Mouse (Mus musculus) gastrocnemius, postnatal 14 days (tissue): ENCODE measurements at regions not wholly inside any gene's neighbourhood (a gene's known extent, or its start where the extent isn't known, plus 50 kb on each side); places are given as distances from the start of the nearest gene placed in this dataset.
"Not testable (repeated sequence)": the region's sequence is repeated elsewhere in the genome, so short reads cannot be mapped to it uniquely, and the experiment has no call there.

Experiments used
- DNase-seq: peaks from one replicate; pipeline ENCODE4 v3.0.0; 2021; ENCODE audit warnings: mixed read lengths
- intact Hi-C: fragments of 180-260 bp; cut with DNase I; formaldehyde crosslinking; loops from one replicate; pipeline ENCODE4 v1.15.1; 2025; ENCODE audit warnings: low total_unique reads

DNA sequence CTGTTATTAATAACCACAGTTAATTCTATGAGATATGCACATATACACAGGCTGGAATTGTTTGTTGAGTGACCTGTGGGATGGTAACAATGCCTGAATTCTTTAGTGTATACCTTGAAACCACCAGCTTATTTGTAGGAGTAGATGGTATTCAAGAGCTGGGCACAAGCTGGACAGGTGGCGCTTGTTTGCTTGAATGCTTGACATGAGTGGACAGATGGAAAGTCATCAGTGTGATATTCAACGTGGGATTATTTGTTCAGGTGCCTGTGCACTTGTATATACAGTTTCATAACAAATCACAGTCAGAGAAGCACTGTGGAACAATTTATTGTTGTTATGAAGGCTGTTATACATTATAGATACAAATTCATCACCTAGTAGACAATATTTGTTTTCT is 245.5 kb upstream of the Tmprss15 start:
- intact Hi-C loops, result no loop called here
- DNase-seq, result no peak

DNA sequence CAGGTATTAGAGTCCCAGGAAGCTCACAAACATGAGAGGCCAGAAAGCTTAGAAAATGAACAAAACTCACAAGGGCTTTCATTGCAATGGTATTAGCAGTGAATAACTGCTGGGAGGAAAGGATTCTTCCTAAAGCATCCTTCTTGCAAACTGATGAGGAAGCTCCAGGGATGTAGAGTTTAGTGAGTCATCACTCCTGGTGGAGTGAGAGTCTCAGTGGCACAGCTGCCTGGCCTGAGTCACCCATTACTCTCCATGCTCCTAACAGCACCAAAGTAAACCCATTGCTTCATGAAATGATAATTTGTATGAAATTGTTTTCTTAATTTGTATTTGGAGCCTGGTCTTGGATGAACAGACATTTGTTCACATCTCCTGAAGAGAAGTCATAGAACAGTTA is 245.1 kb upstream of the Tmprss15 start:
- intact Hi-C loops, result no loop called here
- DNase-seq, result no peak

GRCm38 (mm10) chr16:79313301-79313700 is 222.4 kb upstream of the Tmprss15 start:
- no peak for DNase-seq
- intact Hi-C loops, result no loop called here

DNA sequence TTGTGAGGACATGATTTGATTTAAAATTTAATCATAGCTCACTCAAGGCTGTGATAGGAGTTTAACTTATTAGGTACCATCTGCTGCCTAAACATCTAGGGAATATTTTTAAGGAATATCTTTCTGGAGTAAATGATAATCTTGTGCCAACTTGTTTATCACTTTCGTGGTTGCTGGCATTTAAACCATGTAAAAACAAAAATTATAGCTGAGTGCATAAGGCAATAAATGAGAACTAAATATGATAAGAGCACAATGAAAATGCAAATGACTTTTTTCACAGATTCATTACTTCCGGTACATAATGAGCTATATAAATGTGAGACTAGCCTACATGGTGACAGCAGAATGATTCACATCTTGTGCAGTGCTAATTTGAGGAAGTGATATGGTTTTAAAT is 221.8 kb upstream of the Tmprss15 start:
- DNase-seq, result no peak
- intact Hi-C loops, result no loop called here

GRCm38 (mm10) chr16:79308541-79308940 is 217.6 kb upstream of the Tmprss15 start:
- DNase-seq, result no peak
- intact Hi-C loops, result no loop called here

- intact Hi-C loops, DNase-seq: not testable (repeated sequence)
Observed at GRCm38 (mm10) chr16:79296621-79297020, 205.7 kb upstream of the Tmprss15 start.

GRCm38 (mm10) chr16:79279006-79279405 is 188.1 kb upstream of the Tmprss15 start:
- intact Hi-C loops, result no loop called here
- no peak for DNase-seq

- intact Hi-C loops, result no loop called here
- DNase-seq, result no peak
Observed at GRCm38 (mm10) chr16:79256525-79256924, 165.6 kb upstream of the Tmprss15 start.

- intact Hi-C loops, result no loop called here
- DNase-seq, result no peak
Observed at GRCm38 (mm10) chr16:79256084-79256483, 165.2 kb upstream of the Tmprss15 start.

DNA sequence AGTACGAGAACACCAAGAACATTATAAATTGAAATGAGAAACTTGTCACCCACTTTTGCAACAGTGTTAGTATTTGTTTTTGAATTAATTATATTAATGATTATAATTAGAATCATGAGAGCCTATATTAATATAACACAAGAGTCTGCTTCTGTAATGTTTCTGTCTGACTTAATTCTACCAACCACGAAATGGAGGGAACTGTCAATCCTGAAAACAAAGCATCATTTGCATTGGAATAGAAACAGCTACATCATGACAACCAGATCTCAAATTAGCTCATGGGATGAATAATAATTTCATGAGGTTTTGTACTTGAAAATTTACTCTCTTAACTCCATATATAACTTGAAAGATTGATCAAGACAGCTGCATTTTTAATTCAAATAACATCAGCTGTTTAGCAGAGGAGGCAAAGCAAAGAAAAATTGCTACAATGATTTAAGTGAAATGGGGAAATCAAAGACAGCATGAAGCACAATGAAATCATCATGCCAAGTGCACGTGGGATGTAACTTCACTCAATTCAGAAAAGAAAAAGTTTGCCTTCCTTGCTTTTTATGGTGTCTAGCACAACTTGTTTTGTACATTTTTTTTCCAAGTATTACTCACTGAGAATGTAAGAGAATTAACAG is 150.1 kb upstream of the Tmprss15 start:
- DNase-seq, result no peak
- intact Hi-C loops, result no loop called here

GRCm38 (mm10) chr16:79240191-79240590 is 149.3 kb upstream of the Tmprss15 start:
- DNase-seq, result no peak
- intact Hi-C loops, result no loop called here

DNA sequence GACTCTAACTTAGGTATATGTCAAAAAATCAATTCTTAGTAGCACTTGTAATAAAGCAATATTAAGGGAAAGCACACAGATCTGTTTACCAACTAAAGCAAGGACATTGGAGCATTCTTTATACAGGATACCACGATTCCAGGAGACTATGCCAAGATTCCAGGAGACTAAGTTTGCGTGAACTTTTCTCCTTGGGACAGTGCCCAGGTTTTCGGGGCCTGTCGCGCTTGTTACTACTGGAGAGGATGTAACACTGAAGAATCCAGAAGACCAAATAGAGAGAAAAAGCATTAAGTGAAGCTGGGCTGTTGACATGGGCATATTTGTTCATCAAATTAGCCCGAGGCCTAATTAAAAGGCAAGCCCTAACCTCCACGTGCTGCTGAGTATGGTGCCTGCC is 100.3 kb upstream of the Tmprss15 start:
- no peak for DNase-seq
- intact Hi-C loops, result no loop called here

GRCm38 (mm10) chr16:79186471-79186870 is 95.6 kb upstream of the Tmprss15 start:
- intact Hi-C loops, result no loop called here
- DNase-seq, result no peak

GRCm38 (mm10) chr16:79182474-79182873 is 91.6 kb upstream of the Tmprss15 start:
- no peak for DNase-seq
- intact Hi-C loops, result no loop called here

DNA sequence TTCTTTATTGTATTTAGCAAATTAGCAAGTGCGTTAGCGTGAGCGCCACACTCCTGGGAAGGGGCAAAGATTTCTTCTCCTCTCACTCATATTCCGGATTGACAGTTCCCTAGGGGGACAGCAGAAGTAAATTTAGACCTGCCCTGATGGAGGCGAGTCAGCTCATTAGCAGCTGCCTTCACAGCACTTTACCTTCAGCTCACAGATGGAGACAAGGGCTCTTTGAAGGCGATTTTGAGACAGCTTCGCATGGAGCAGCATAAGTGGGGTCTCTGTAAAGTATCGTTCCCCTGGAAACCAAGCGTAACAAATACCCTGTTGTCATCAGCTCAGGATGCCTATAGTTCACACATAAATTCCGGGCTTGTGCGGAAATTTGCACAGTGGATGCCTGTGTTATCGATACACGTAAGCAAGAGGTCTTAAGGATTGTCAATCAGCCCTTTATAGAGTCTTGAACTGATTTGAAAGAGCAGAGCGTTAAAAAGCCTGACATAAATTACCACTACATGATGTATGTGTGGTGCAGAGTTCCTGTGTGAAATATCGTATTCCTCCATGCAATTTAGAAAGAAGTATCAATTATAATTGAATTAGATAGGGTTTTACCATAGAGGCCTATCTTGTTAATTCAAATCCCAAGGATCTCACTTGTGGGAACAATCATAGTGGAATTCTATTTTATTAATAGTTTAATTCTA is 86.6 kb upstream of the Tmprss15 start:
- DNase-seq, result no peak
- intact Hi-C loops, result no loop called here

- DNase-seq, result no peak
- intact Hi-C loops, result no loop called here
Observed at GRCm38 (mm10) chr16:79176832-79177243, 85.9 kb upstream of the Tmprss15 start.

- intact Hi-C loops, result no loop called here
- peak; percentile 27 for DNase-seq
Observed at GRCm38 (mm10) chr16:79168193-79168592, 77.3 kb upstream of the Tmprss15 start.

- intact Hi-C loops, result no loop called here
Observed at GRCm38 (mm10) chr16:79142813-79143212, 51.9 kb upstream of the Tmprss15 start.

More at GRCm38 (mm10) chr16:79142813-79143212, 51.9 kb upstream of the Tmprss15 start:
- DNase-seq, result no peak
